Mouse (Mus musculus) spleen, postnatal 0 days (tissue): ENCODE measurements around the gene Tbk1. TPM values are rescaled to one million over a fixed set of nuclear protein-coding genes. Genes with fewer than 3 reads are reported as not detected.

Source experiments
- polyA plus RNA-seq: library from polyadenylated mRNA; unstranded; fragments of >200 nt; fragmentation: Nextera tagmentation; extraction: Ambion mirVana; gene quantifications from 2 replicates; pipeline ENCODE4 v1.2.1, GENCODE M21; 2015

The Tbk1 gene
- polyA plus RNA-seq: 19.9 and 20.7 TPM in 2 replicates

DNA sequence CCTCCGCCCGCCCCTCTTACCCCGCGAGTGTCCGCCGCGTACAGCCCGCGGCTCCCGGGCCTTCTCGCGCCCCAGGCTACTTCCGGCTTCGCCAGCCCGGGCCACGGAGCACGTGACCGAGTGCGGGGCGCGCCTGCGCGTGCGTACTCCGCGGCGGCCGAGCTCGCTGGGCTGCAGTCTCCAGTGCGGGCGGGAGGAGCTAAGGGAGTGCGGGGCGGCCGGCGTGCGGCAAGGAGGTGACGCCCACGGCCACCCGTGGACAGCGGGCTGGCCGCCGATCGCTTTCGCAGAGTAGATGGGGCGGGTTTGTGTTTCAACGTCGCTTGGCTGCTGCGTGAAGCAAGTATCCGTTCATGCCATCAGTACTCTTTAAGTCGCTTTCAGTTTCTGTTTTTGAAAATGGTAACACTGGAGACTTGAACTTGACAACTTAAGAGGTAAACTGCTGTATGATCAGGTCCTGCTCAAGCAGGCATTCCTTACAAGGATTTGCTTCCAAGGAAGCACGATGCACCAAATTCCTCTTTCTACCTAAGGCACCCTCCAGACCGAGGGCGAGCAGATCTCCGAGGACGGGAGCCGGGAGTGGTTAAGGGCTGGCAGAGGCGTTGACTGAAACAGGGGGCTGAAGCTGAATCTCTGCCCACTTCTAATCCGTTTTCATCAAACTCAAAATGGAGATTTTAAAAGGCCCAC is at the start of gene Tbk1:
TSS of gene Tbk1 (minus strand) at position 113 of the 696 bp plus-strand sequence.

DNA sequence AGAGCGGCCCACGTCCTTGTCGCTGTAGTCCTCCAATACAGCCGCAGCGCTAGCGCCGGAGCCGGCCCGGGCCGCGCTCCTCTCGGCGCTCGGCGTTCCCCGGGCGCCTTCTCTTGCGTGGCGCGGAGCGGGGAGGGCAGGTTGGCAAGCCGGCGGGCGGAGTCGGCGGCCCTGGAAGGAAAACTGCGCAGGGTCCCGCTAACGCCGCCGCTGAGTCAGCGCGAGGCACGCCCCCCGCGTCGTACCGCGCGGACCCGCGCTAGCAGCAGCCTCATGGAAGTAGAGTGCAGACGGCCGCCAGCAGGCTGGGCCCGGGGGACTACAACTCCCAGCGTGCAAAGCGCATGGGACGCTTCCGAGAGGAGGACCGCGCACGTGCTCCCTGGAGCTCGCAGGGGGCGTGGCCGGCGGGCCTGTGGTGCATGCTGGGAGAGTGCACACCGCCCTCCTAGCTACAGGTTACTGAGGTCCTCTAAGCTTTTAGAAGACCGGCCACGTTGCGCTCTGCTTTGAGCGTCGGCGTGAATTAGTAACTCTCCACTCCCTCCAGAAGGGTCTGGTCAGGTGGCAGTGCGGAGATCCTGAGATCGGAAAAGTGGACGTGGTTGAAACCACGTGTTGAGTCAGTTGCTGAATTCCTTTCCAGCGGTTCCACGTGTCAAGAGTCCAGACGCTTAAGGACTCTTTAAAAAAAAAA is 39.7 kb upstream of the Tbk1 start, which contains the start of gene Xpot:
TSS of gene Xpot (minus strand) at position 147 of the 697 bp plus-strand sequence.

Other genes starting within 250 kb of the Tbk1 start
- gene Tbc1d30, start 235.5 kb downstream of the Tbk1 start, polyA plus RNA-seq: 0.11 and 0.28 TPM in 2 replicates
- 15.5 and 20.0 TPM in 2 replicates for gene Gns, start 221.7 kb downstream of the Tbk1 start, polyA plus RNA-seq
- gene Rassf3, start 110.4 kb downstream of the Tbk1 start, polyA plus RNA-seq: 9.6 and 10.9 TPM in 2 replicates
- 23.1 and 24.7 TPM in 2 replicates for gene Xpot, start 39.5 kb upstream of the Tbk1 start, polyA plus RNA-seq
- gene D930020B18Rik, start 54.8 kb upstream of the Tbk1 start, polyA plus RNA-seq: not detected in 2 replicates
- 2.3 TPM in 2 replicates for gene BC048403, start 153.2 kb upstream of the Tbk1 start, polyA plus RNA-seq